Mouse (Mus musculus) erythroblast, embryonic 14.5 days (primary cell): ENCODE data around the gene Sgip1.

Source experiments
- GATA1 ChIP-seq: IDR thresholded peaks from 2 replicates; pipeline ENCODE4 v1.6.1; 2012; ENCODE audit warnings: low read length, inconsistent platforms, mixed read lengths
- TAL1 ChIP-seq: IDR thresholded peaks from 3 replicates; pipeline ENCODE4 v1.6.1; 2012; ENCODE audit warnings: low read length, inconsistent platforms, mixed read lengths

- no peak for TF ChIP-seq GATA1
- no peak for TF ChIP-seq TAL1
Observed at GRCm38 (mm10) chr4:102977778-102978321, 236.8 kb downstream of the Sgip1 start.
